Mouse (Mus musculus): ENCODE results near the gene Lss.

GRCm38 (mm10) chr10:76554061-76554460 lies 22.7 kb downstream of the Lss start:
- no peak for TF ChIP-seq CTCF (IDR thresholded peaks at IDR 0.05; ENCODE audit: low read depth, low read length)
- no peak for TF ChIP-seq POLR2AphosphoS5 (IDR thresholded peaks at IDR 0.05; ENCODE audit: insufficient replicate concordance, low read depth, low read length)
- no peak for TF ChIP-seq TAL1 (conservative IDR thresholded peaks at IDR 0.05; ENCODE audit: low read depth, low read length)
- no peak for TF ChIP-seq GATA1 (IDR thresholded peaks at IDR 0.05; ENCODE audit: borderline replicate concordance, low read length)
- no peak; the same call in 1 of the 2 replicates for TF ChIP-seq GATA2 (IDR thresholded peaks at IDR 0.05; ENCODE audit: borderline replicate concordance, low read depth, low read length)

Measured in G1E (cell line).